Mouse (Mus musculus) bone marrow macrophage, adult 2 months (primary cell): ENCODE results near the gene Afg1l. TPM values are rescaled to one million over a fixed set of nuclear protein-coding genes. Genes with fewer than 3 reads are reported as not detected.

Experiments
- H3K27ac ChIP-seq: 2 replicates; pipeline ENCODE4 v1.5.1; 2012; ENCODE audit warnings: low read depth, low read length; ENCODE audit not compliant: insufficient read depth
- H3K4me1 ChIP-seq: 2 replicates; pipeline ENCODE4 v1.6.1; 2012; ENCODE audit warnings: low read length; ENCODE audit not compliant: control insufficient read depth, insufficient read depth
- H3K4me3 ChIP-seq: 2 replicates; pipeline ENCODE4 v1.5.1; 2012; ENCODE audit warnings: mild to moderate bottlenecking, low read length, moderate library complexity; ENCODE audit not compliant: insufficient read depth
- CTCF ChIP-seq: IDR thresholded peaks from 2 replicates; pipeline ENCODE4 v1.5.1; 2012; ENCODE audit warnings: low read depth, mild to moderate bottlenecking, low read length, moderate library complexity
- POLR2A ChIP-seq: IDR thresholded peaks from 2 replicates; pipeline ENCODE4 v1.6.1; 2012; ENCODE audit warnings: mild to moderate bottlenecking, low read depth, low read length, borderline replicate concordance
- polyA plus RNA-seq: library from polyadenylated mRNA; stranded (reverse); fragments of >200 nt; gene quantifications from 2 replicates; pipeline ENCODE4 v1.2.4, GENCODE M21; 2012; ENCODE audit not compliant: missing spikeins, insufficient read depth, insufficient read length

The Afg1l gene
- polyA plus RNA-seq, 1 experiment = 6.5 TPM

DNA sequence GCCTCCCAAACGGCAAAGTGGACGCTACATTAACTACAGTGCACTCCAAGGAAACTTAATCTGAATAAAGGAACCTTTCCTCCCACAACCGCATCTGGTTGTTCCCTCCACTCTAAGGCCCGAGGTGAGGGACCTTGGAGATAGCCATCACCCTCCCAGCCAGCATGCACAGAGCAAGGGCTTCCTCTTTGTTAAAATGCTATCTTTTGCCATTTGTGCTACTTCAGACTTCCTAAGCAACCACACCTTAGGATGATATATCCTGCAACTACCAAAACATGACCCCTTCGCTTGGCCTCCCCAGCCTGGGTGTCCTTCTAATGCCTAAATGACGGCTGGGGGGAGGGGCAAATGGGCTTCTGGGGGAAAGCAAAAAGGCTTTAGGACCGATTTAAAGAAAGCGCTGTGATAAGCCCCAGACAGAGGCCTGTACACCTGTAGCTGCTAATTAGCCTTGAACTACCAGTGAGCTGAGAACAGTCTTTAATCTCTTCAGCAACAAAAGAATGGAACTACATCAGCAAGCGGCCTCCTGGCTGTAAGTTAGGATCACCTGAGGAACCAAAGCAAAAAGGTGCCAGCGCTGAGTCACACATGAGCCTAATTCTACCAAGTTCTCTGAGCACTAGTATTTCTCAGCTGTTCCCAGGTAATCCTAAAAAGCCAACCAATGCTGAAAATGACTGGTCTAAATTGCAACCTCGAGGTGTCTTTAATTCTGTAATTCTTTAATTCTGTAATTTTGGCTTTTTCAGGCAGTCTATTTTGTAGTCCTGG, 206.7 kb downstream of the Afg1l start:
- peak overlapping the region; percentile 82 for H3K27ac ChIP-seq
- H3K4me3 ChIP-seq = peak overlapping the region; percentile 43
- TF ChIP-seq POLR2A (no peak), CTCF (no peak)
- peaks cover 37% of the 10 kb centered on the region for H3K4me1 ChIP-seq

DNA sequence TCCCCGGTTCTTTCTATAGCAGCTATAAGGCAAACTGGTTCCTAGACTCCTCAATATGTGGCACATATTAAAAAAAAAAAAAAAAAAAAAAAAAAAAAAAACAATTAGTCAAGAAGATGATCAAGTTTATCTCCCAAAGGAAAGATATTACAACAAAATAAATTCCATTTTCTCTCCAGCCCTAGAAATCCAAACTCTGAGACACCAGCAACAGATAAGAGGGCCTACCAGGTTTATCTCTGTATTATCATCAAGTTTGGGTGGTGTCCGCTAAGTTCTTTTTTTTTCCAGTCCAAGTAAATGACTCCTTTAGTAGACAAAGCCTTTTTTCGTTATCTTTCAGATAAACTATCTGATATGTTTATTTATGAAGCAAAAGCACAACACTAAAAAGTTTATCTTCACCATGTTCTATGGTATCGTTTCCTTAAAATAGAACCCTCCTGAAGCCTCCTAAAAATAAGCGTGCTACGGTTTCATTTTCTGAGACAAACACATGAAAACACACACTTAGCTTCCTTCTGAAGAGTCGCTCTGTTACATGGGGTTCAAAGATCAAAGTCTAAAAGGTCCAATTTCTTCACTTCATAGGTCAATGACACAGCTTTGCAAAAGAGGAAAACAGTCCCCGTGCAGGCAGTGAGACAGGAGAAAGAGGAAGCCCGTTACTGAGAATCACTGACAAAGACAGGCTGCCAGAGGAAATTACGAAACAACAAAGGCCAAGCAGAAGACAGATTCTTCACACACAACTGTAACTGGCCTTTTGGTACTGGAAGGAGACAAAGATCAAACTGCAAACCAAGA, 207.9 kb downstream of the Afg1l start:
- Histone ChIP-seq H3K4me1 (peaks cover 40% of the 10 kb centered on the region), H3K27ac (peak overlapping the region; percentile 82), H3K4me3 (peak overlapping the region; percentile 18; the same call in 1 of the 2 replicates)
- no peak for TF ChIP-seq CTCF
- no peak for TF ChIP-seq POLR2A

DNA sequence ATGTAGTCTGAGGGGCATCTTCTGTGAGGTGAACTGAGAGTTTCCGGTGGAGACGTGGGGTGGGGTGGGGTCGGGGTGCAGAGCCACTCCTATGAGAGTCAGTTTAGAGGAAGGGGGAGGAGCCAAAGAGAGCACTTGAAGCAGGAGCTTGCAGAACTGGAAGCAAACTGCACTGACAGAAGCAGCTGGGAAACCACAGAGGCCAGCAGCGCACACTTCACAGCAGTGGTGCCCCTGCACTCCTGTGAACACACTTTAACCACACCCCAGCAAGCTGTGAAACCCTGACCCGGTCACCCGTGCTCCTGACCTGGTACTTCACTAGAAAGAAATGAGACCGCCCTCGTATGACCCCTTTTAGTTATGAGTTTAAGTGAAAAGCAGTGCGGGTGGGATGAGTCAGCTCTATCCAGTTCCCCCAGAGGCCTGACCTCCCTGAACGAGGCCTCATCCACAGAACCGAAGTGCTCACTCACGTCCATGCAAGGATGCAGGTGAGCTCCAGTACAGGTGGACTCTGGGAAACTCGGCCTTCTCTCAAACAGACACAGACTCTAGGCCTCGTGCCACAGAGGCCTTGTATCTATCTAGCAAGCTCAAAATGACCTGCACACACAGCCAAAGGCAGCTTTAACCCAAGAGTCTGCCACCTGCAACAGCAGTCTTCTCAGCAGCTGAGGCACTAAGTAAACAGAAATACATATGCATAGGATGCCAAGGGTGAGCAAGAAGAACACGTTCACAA, 208.9 kb downstream of the Afg1l start:
- Histone ChIP-seq H3K27ac (peak overlapping the region; percentile 42), H3K4me3 (peak overlapping the region; percentile 18), H3K4me1 (peaks cover 40% of the 10 kb centered on the region)
- TF ChIP-seq CTCF (no peak), POLR2A (no peak)

DNA sequence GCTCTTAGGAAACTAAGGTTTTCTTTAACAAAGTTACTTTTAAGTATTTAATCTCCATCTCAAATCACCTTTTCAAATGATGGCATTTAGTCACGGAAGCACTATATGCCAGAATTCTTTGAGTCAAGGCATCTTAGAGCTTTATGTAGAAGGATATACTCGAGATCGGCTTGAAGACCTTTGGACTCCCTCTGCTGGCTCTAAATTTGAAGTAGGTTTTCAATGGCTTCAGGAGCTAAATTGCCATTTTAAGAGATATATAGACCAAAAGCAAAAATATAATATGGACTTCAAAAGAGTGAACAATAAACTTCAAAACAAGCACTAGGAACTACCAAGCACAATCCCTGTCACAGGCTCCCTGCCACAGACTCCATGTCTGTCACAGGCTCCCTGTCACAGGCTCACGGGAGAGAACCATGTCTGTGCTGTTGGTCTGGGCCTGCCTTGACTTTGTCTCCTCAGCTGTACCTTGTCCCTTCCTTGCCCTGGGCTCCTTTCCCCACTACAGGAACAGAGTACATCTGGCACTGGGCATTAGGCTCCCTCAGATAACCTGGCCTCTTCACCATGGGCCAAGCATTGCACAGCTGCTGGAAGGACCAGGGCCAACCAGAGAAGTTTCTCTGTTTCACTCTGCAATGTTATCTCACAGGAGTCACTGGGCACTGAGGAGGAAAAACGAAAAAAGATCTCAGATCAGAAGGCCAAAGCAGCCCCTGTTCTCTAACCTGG, 210.4 kb downstream of the Afg1l start:
- Histone ChIP-seq H3K4me1 (peaks cover 37% of the 10 kb centered on the region), H3K27ac (no peak overlapping the region), H3K4me3 (no peak overlapping the region)
- TF ChIP-seq POLR2A (no peak), CTCF (no peak)

DNA sequence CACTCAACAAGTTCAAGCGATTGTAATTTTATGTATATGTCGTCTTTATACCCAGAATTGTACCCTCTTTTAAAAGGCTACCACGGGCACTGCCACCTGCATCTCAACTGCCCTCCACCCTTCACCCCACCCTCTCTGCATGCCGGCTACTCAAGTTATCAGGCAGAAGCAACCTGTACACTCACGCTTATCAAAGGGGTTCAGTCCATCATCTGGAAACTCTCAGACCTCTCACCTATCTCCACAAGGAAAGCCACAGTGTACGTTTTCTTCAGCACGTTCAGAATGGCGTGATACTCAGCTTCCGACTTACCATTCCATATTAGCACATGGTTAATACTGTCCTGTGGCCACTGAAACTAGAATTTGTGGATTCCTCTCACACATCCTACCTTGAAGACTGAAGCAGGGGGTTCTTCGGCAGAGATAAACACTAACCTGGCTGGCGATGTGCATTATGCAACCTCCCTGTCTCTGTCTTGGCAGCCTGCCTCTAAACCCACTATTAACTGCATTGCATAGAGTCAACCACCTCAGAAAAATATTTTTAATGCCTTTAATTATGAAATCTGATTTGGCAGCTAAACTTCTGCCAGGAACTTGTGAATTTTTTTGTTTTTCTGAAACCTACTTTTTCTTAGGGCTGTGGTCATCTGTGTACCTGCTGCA, 213.2 kb downstream of the Afg1l start:
- peaks cover 34% of the 10 kb centered on the region for H3K4me1 ChIP-seq
- no peak overlapping the region for H3K27ac ChIP-seq
- TF ChIP-seq CTCF (no peak), POLR2A (no peak)
- H3K4me3 ChIP-seq = no peak overlapping the region

DNA sequence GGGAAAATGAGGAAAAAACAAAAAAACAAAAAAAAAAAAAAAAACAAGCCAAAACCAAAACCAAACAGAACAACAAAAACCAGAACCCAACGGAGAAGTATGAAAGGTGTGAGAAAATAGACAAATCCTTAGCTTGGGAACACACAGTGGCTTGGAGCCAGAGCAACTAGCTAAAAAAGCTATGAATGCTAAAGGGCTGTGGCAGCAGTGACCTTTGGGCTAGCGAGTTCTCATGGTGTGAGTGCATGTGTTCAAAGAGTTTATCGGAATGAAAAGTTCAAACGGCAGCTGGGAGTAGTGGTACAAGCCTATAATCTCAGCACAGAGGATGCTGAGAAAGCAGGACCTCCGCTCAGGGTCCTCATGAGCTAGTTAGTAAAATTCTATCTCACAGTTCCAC, 214.2 kb downstream of the Afg1l start:
- H3K4me3 ChIP-seq = no peak overlapping the region
- no peak overlapping the region for H3K27ac ChIP-seq
- H3K4me1 ChIP-seq = peaks cover 26% of the 10 kb centered on the region
- no peak for TF ChIP-seq POLR2A
- no peak for TF ChIP-seq CTCF

DNA sequence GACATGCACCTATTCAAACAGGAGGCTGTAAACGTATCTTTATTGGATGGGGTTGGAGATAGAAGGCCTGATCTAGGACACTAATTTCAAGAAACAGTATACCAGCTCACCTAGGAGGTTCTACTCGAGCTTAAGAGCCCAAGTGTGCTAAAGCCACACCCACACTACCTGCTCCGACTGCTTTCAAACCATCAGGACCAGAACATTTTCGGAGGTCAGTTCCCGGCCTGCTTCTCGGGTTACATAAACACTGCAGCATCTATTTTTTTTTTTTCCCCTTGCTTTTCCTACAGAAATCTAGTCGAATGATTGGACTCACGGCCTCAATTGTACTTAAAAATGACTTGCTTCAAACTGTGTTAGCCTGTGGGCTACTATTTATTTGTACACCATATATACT, 214.7 kb downstream of the Afg1l start:
- Histone ChIP-seq H3K4me1 (peaks cover 22% of the 10 kb centered on the region), H3K4me3 (no peak overlapping the region), H3K27ac (no peak overlapping the region)
- TF ChIP-seq CTCF = no peak

Other genes with a start within 250 kb of the Afg1l start
- 34.6 and 39.7 TPM in 2 replicates for gene Foxo3, start 201.8 kb downstream of the Afg1l start, polyA plus RNA-seq
- 318 and 328 TPM in 2 replicates for gene Snx3, start 23.5 kb upstream of the Afg1l start, polyA plus RNA-seq
- gene Nr2e1, start 105.1 kb upstream of the Afg1l start, polyA plus RNA-seq = not detected in 2 replicates
- 48.0 and 48.5 TPM in 2 replicates for gene Ostm1, start 105.3 kb upstream of the Afg1l start, polyA plus RNA-seq